Mouse (Mus musculus) CH12.LX (cell line): Measurements from ENCODE around the gene Was. TPM values are rescaled to one million over a fixed set of nuclear protein-coding genes. Genes with fewer than 3 reads are reported as not detected.

Experiments
- DNase-seq: peaks from one replicate; pipeline ENCODE4 v3.0.0-alpha.2; 2013; ENCODE audit errors: extremely low read depth
- H3K27ac ChIP-seq: 2 replicates; pipeline ENCODE4 v1.5.1; 2012; ENCODE audit warnings: low read depth, mild to moderate bottlenecking, control low read depth, moderate library complexity; ENCODE audit not compliant: insufficient read depth
- H3K27me3 ChIP-seq: replicated peaks from 2 replicates; pipeline ENCODE3; 2012; ENCODE audit warnings: inconsistent platforms
- H3K36me3 ChIP-seq, 2 experiments: replicated peaks in 1 of 2; 2 replicates each; pipeline versions ENCODE3 to v1.6.1; 2012; ENCODE audit warnings: inconsistent platforms in 1 of 2, low read length in 1 of 2, mild to moderate bottlenecking in 1 of 2, mixed read lengths in 1 of 2, moderate library complexity in 1 of 2; ENCODE audit not compliant: control insufficient read depth in 1 of 2, insufficient read depth in 1 of 2
- H3K4me1 ChIP-seq, 2 experiments: 2 replicates each; pipeline ENCODE4 v1.6.1; 2012; ENCODE audit warnings: inconsistent platforms in 1 of 2, moderate library complexity in 1 of 2; ENCODE audit not compliant: insufficient read depth in 2 of 2, control insufficient read depth in 1 of 2
- H3K4me2 ChIP-seq: 2 replicates; pipeline ENCODE4 v1.6.1; 2012; ENCODE audit warnings: low read depth, mild to moderate bottlenecking, control low read depth; ENCODE audit not compliant: poor library complexity, insufficient read depth, severe bottlenecking
- H3K4me3 ChIP-seq, 3 experiments: fragments of 150-350 bp in 1 of 3; sonication (generic) in 1 of 3; replicated peaks in 1 of 3; 2 replicates each; pipeline versions ENCODE3 to v1.5.1; 2011 to 2012; ENCODE audit warnings: low read depth in 2 of 3, low read length in 2 of 3, mild to moderate bottlenecking in 2 of 3, moderate library complexity in 2 of 3, control low read depth in 1 of 3, improper control_type of control experiment in 1 of 3, inconsistent platforms in 1 of 3, mixed read lengths in 1 of 3; ENCODE audit not compliant: poor library complexity in 1 of 3
- H3K79me2 ChIP-seq: replicated peaks from 2 replicates; pipeline ENCODE4 v1.6.1; 2012; ENCODE audit warnings: mild to moderate bottlenecking, moderate library complexity; ENCODE audit not compliant: control insufficient read depth, poor library complexity, insufficient read depth, severe bottlenecking; ENCODE audit errors: extremely low read depth
- H3K9ac ChIP-seq: 2 replicates; pipeline ENCODE4 v1.6.1; 2012; ENCODE audit warnings: low read depth, mild to moderate bottlenecking, control low read depth, moderate library complexity; ENCODE audit not compliant: insufficient read depth
- H3K9me3 ChIP-seq: replicated peaks from 2 replicates; pipeline ENCODE3; 2012; ENCODE audit warnings: low read length, inconsistent platforms, mixed read lengths
- CHD1 ChIP-seq: IDR thresholded peaks from 2 replicates; pipeline ENCODE4 v1.6.1; 2012; ENCODE audit warnings: low read depth, low read length, improper control_type of control experiment, inconsistent platforms
- CTCF ChIP-seq, 2 experiments: IDR thresholded peaks in 1 of 2; conservative IDR thresholded peaks in 1 of 2; 2 replicates each; pipeline ENCODE4 v1.5.1; 2011 to 2012; ENCODE audit warnings: low read depth in 2 of 2, low read length in 2 of 2, improper control_type of control experiment in 1 of 2, inconsistent platforms in 1 of 2, mild to moderate bottlenecking in 1 of 2, moderate library complexity in 1 of 2
- ELF1 ChIP-seq: IDR thresholded peaks from 2 replicates; pipeline ENCODE4 v1.6.1; 2014; ENCODE audit warnings: low read depth, mild to moderate bottlenecking, inconsistent platforms, low read length, improper control_type of control experiment
- EP300 ChIP-seq: IDR thresholded peaks from 2 replicates; pipeline ENCODE4 v1.6.1; 2011; ENCODE audit warnings: low read length, improper control_type of control experiment
- HCFC1 ChIP-seq: IDR thresholded peaks from 2 replicates; pipeline ENCODE4 v1.6.1; 2012; ENCODE audit warnings: low read depth, mild to moderate bottlenecking, inconsistent platforms, low read length, improper control_type of control experiment
- MYC ChIP-seq: IDR thresholded peaks from 2 replicates; pipeline ENCODE4 v1.6.1; 2011; ENCODE audit warnings: low read depth, mild to moderate bottlenecking, improper control_type of control experiment, low read length
- NELFE ChIP-seq: IDR thresholded peaks from 2 replicates; pipeline ENCODE4 v1.6.1; 2011; ENCODE audit warnings: low read depth, low read length, improper control_type of control experiment
- NRF1 ChIP-seq: IDR thresholded peaks from 2 replicates; pipeline ENCODE4 v1.6.1; 2014; ENCODE audit warnings: low read depth, mild to moderate bottlenecking, inconsistent platforms, low read length, improper control_type of control experiment, moderate library complexity
- POLR2A ChIP-seq: IDR thresholded peaks from 2 replicates; pipeline ENCODE4 v1.6.1; 2011; ENCODE audit warnings: low read depth, mild to moderate bottlenecking, improper control_type of control experiment, low read length
- POLR2AphosphoS2 ChIP-seq: IDR thresholded peaks from 2 replicates; pipeline ENCODE4 v1.6.1; 2011; ENCODE audit warnings: low read depth, low read length, improper control_type of control experiment
- RCOR1 ChIP-seq: conservative IDR thresholded peaks from 2 replicates; pipeline ENCODE4 v1.6.1; 2012; ENCODE audit warnings: low read depth, mild to moderate bottlenecking, inconsistent platforms, low read length, improper control_type of control experiment
- SIN3A ChIP-seq: IDR thresholded peaks from 2 replicates; pipeline ENCODE4 v1.6.1; 2012; ENCODE audit warnings: low read length, improper control_type of control experiment, inconsistent platforms
- TBP ChIP-seq: conservative IDR thresholded peaks from 2 replicates; pipeline ENCODE4 v1.6.1; 2011; ENCODE audit warnings: low read depth, low read length, improper control_type of control experiment
- TCF12 ChIP-seq: IDR thresholded peaks from 2 replicates; pipeline ENCODE4 v1.6.1; 2014; ENCODE audit warnings: low read depth, mild to moderate bottlenecking, inconsistent platforms, low read length, improper control_type of control experiment
- ZC3H11A ChIP-seq: IDR thresholded peaks from 2 replicates; pipeline ENCODE4 v1.6.1; 2012; ENCODE audit warnings: low read depth, mild to moderate bottlenecking, inconsistent platforms, low read length, improper control_type of control experiment
- dilution Hi-C: fragments of 300-500 bp; cut with MboI; formaldehyde crosslinking; loops from 2 replicates; pipeline ENCODE4 v1.14.3; 2020; ENCODE audit warnings: low sequenced_read_pairs; ENCODE audit not compliant: extremely low pct_unique_long_range_greater_than_20kb, extremely low pct_ligation_motif_present
- in situ Hi-C: fragments of 300-500 bp; cut with MboI; formaldehyde crosslinking; loops from 3 replicates; pipeline ENCODE4 v1.14.3; 2019; ENCODE audit warnings: low sequenced_read_pairs, low pct_ligation_motif_present, low pct_unique_long_range_greater_than_20kb, mixed read lengths
- polyA plus RNA-seq: library from polyadenylated mRNA; unstranded; fragments of >175 nt; gene quantifications from 2 replicates; pipeline ENCODE4 v1.2.1, GENCODE M21; 2012; ENCODE audit warnings: low read depth; ENCODE audit not compliant: insufficient read length
- total RNA-seq, 2 experiments: library from RNA; depleted of rRNA; stranded (reverse); fragments of 300-350 nt in 1 of 2; fragments of >200 nt in 1 of 2; gene quantifications; 2 replicates each; pipeline ENCODE4 v1.2.3; 2012 to 2014

Was gene
- total RNA-seq (2012; rRNA removed) (47.0 and 58.1 TPM in 2 replicates), total RNA-seq (2014; rRNA removed) (53.9 and 63.5 TPM in 2 replicates), polyA plus RNA-seq (75.6 and 83.7 TPM in 2 replicates)

DNA sequence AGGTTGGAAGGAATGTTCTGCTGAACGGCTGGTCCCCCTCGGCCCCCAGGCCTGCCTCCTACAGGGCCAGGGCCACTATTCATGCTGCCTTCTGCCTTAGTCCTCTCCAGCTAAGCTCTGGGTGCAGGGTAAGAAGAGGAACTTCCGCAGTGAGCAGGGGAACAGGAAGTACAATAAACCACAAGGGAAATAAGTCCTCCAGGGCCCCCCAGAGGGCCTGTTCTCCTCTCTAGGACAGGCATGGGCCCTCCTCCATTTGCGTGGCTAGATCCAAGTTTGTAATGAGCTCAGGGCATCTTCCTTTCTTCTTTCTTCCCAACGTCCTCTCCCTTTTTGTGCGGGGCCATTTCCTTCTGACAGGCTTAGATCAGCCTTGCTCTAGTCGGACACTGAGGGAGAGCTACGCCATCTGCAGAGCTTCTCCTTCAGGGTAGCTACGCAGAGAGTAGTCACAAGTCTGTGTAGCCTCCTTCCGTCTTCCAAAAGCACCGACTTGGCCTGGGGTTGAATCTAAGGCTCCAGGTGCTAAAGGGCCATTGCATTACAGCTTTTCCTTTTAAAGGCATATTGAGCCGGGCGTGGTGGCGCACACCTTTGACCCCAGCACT lies at the start of gene Was:
Gene Was, minus strand, starts transcription at position 153 of the 608 bp plus-strand sequence.
- peaks cover 2 to 9% of the 10 kb centered on the region in 2 experiments; a peak in 1 of 4 replicates for H3K4me1 ChIP-seq
- TF ChIP-seq CHD1 (no peak), SIN3A (peak; percentile 71), HCFC1 (peak; percentile 70), NRF1 (no peak), TBP (peak; percentile 80), RCOR1 (no peak), EP300 (peak; percentile 42; the same call in 1 of the 2 replicates), POLR2A (peak; percentile 77), NELFE (peak; percentile 70), CTCF (conservative IDR thresholded peaks at IDR 0.05 in 1 of 2, IDR thresholded peaks at IDR 0.05 in 1 of 2; ENCODE audit: low read depth in 2 of 2, low read length in 2 of 2) (no peak), ZC3H11A (no peak), TCF12 (peak; percentile 45; the same call in 1 of the 2 replicates), ELF1 (peak; percentile 85), MYC (0 out of 2 replicates have a peak, but pooled peaks have one; percentile 9)
- H3K79me2 ChIP-seq, result peaks cover 12% of the 10 kb centered on the region
- peak within 1 kb of the TSS; percentile 59 for H3K9ac ChIP-seq
- H3K27me3 ChIP-seq, result no peaks in the 10 kb centered on the region
- peaks cover 20 to 34% of the 10 kb centered on the region in 2 experiments for H3K36me3 ChIP-seq
- in situ Hi-C loops, result no loop called here
- dilution Hi-C loops, result no loop called here
- peak within 1 kb of the TSS; percentile 80 for H3K27ac ChIP-seq
- peak within 1 kb of the TSS; percentile 59 to 62 (median 61) for H3K4me3 ChIP-seq
- peak; percentile 72 for DNase-seq
- peak within 1 kb of the TSS; percentile 75 for H3K4me2 ChIP-seq
- no peaks in the 10 kb centered on the region for H3K9me3 ChIP-seq

DNA sequence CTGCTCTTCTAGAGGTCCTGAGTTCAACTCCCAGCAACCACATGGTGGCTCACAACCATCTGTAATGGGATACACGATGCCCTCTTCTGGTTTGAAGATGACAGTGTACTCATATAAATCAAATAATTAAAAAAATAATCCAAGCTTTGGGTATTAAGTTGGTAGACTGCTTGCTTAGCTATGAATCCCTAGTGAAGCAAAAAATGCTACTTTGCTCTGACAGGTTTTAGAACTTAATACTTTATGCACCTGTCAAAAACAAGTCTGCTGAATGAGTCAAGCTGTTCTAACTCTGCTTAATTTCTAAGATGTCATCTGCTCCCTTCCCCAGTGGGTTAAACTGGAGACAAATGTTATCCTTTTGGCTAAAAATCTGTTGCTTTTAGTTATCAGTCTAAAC lies 49.2 kb upstream of the Was start:
- no peaks in the 10 kb centered on the region for H3K9me3 ChIP-seq
- dilution Hi-C loops, result no loop called here
- peaks cover 2 to 15% of the 10 kb centered on the region in 2 experiments; a peak in 3 of 4 replicates for H3K4me1 ChIP-seq
- H3K36me3 ChIP-seq, result peaks cover 34 to 62% of the 10 kb centered on the region in 2 experiments
- DNase-seq, result no peak
- in situ Hi-C loops, result no loop called here
- H3K27ac ChIP-seq, result no peak overlapping the region
- no peak overlapping the region for H3K4me2 ChIP-seq
- TF ChIP-seq CTCF (conservative IDR thresholded peaks at IDR 0.05 in 1 of 2, IDR thresholded peaks at IDR 0.05 in 1 of 2; ENCODE audit: low read depth in 2 of 2, low read length in 2 of 2) (peak in 1 of 2 experiments; percentile 41; a peak in 2 of 4 replicates), POLR2A (no peak), POLR2AphosphoS2 (peak; percentile 21; the same call in 1 of the 2 replicates)
- H3K4me3 ChIP-seq, result no peak overlapping the region
- H3K9ac ChIP-seq, result no peak overlapping the region
- H3K27me3 ChIP-seq, result no peaks in the 10 kb centered on the region
- H3K79me2 ChIP-seq, result peaks cover 15% of the 10 kb centered on the region
